Mouse (Mus musculus) layer of hippocampus, adult 8-10 months (tissue): Measurements from ENCODE around the gene Kcnj6. TPM values are rescaled to one million over a fixed set of nuclear protein-coding genes. Genes with fewer than 3 reads are reported as not detected.
"Not testable (repeated sequence)": the region's sequence is repeated elsewhere in the genome, so short reads cannot be mapped to it uniquely, and the experiment has no call there.

Experiments used
- DNase-seq, 2 experiments: peaks; one replicate each; pipeline ENCODE4 v3.0.0; 2022; ENCODE audit warnings: low spot score in 2 of 2
- total RNA-seq, 4 experiments: library from RNA; stranded (reverse); gene quantifications; 2 replicates each; pipeline ENCODE4 v1.2.4; 2022

The Kcnj6 gene
- total RNA-seq, 4 experiments from 2014 or later, result 96.6 to 128 (median 116) TPM

DNA sequence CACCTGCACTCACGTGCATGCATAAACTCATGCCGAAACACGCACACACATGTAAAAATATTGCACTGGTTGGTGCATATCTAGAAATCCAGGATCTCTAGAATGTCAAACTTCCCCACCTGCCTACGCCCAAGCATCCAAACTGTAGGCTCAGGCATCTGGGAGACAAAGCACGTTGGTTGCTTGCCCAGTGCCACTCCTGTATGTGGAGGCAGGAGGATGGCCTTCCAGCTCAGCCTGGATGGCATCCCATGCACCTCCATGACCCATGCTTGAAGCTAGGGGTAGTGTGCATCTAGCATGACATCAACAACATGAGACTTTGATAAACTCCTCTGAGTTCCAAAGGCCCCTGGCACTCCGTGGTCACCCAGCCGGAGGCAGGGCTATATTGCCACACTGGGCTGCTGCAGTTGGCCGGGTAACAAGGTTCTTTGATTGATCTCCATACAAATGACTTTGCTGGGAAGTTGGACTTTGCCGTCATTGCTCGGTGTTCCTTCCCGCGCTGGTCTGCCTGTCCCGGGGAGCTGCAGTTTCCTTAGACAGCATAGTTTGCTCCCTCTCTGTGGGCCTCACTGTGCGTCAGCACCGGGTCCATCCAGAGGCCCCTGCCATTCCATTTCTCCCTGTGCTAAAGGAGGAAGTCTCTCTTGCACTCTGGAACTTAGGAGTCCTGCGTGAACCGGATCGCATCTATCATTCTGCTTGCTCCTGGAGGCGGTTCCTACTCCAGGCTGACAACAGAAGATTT is 144.9 kb downstream of the Kcnj6 start:
- no peak for DNase-seq

- DNase-seq, result no peak
These were observed 147.1 kb downstream of the Kcnj6 start for GRCm38 (mm10) chr16:94850393-94850792.

DNA sequence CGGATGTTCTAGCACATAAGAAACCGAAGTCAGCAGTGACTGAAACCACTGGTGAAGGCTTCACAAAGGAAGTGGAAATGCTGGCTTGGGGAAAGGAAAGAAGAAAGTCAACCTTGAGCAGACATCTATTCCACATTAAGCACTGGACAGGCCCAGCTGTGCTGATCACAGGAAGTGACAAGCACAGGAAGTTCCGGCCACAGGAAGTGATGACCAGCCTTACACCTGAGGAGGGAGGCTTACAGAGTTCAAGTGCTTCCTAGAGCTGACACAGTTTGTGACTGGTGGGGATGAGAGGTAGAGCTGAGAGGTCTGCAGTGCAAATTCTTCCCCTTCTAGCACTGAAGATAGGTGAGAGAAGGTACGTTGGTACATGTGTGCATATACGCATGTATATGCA is 151.5 kb downstream of the Kcnj6 start:
- no peak for DNase-seq

DNA sequence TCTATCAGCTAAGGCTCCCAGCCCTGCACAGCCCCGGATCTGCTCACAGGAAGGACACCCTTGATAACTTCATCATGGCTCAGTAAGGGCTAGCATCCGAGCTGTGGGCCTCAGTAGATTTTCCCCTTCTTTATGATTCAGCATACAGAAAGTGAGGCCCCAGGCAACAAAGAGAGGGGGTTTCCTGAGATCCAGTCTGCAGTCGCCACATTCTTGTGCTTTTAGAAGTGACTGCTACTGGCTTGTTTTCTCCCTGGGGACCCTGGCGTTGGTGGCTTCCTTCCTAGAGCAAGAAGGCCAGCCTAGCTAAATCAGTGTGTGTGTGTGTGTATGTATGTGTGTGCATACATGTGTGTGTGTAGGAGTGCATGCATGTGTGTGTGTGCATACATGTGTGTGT is 152.7 kb downstream of the Kcnj6 start:
- DNase-seq, result no peak

GRCm38 (mm10) chr16:94839398-94839797 is 158.1 kb downstream of the Kcnj6 start:
- no peak for DNase-seq

DNA sequence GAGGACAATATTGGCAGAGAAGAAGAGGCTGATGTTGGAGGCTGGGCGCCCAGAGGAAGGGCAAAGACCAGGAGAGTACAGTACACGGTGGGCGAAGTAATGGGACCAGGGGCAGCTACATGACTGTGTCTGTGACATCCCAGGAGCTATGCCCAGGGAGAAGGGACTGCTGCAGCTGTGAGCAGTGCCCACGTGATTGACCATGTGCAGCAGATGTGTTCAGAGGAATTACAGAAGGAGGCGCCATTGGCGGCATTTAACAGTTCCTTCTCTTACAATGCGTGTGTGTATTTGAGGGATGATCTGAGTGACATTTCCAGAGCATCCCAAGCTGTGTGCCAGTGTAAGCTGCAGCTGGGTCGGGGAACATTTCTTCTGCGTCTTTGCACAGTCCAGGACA is 159.6 kb downstream of the Kcnj6 start:
- DNase-seq, result no peak

DNA sequence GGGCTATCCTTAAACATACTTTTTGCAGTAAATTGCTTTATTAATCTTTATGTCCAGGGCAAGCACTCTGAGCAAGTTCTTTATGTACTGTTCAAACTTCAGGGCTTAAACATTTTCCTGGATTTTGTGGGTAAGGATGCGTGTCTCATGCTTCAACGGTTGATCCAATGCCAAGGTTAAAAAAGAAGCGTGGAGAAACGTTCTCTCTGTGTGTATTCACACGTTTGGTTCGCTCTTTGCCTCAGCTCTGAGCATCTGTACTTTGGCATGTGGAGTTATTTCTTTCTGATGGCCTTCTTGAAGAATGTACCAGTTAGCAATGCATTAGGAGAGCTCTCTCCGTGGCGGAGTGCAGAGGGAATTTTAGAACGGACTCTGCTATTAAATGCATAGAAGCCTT is 163.0 kb downstream of the Kcnj6 start:
- DNase-seq, result no peak

GRCm38 (mm10) chr16:94828166-94828565 is 169.3 kb downstream of the Kcnj6 start:
- DNase-seq, result no peak

DNA sequence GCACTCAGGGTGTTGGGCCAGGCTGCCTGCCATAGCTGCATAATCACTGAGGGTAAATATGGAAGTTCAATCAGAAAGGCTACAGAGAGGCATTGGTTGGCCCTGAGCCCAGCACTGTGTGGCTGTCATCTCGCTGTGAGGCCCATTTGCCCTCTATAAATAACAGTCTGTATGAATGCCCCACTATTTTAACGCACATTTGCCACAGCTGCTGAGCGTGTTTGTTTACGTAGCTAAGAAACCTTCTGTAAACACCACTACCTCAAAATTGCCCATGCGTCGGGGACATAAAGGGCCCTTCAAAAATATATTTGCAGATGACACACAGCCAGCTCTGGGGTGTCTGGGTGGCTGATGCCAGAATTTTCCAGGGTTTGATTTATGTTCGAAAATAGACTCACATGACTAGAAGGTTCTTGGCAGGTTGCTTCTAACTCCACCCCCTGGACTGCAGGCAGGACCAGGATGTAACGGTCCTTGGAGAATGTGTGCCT is 170.4 kb downstream of the Kcnj6 start:
- DNase-seq, result peak; percentile 40 to 49

DNA sequence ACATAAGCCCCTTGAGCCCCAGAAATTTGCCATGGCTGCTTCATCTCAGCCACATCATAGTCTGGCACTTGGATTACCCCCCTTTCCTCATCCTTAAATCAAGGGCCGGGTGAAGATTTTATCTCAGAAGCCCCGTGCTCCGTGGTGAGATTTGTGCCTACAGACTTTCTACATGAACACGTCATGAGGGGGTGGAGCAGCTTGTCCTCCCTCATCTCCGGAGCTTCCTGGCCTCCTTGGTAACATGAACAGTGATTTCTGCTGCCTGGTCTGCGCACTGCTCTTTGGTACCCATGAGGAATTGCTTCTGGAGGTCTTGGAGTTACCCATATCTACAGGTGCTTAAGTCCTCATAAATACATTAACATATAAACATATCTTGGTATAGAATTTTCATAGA is 172.2 kb downstream of the Kcnj6 start:
- no peak for DNase-seq

- no peak for DNase-seq
These were observed 174.9 kb downstream of the Kcnj6 start for GRCm38 (mm10) chr16:94822611-94823010.

- peak; percentile 45 to 57 for DNase-seq
These were observed 175.9 kb downstream of the Kcnj6 start for GRCm38 (mm10) chr16:94821610-94822009.

DNA sequence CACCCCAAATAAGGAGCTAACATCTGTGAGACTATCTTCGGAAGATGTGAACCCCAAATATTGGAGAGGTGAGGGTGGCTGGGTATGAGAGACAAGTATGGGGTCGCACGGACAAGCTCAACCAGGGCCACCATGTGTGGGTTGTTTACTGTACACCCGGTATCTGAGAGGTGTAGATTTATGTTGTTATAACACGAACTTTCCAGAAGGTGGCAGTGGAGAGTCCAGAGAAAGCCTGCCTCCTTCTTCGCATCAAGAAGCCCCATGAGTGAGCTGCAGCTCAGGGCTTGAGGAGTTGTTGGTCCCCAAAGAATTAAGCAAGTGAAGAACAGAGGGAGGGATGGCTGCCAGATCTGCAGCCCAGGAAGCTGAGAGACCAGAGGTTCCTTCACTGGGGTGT is 181.1 kb downstream of the Kcnj6 start:
- peak; percentile 38 to 43 for DNase-seq

DNA sequence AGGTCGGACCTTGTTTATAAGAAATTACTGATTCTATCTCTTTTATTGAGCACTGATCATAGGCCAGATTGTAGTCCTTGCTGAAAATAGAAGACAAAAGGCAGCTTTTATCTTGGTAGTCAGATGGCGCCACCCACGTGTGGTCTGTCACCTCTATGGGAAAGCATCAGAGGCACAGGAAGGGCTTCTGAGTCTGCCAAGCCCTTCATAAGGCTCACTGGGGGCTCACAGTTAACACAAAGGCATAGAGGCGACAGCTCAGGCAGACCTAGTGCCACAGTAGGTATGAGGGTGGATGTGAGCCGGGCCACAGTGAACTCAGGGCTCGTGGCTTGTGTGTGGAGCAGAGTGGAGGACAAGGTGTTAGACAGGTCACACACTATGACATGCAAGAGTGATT is 181.6 kb downstream of the Kcnj6 start:
- peak; percentile 78 to 80 for DNase-seq

GRCm38 (mm10) chr16:94809286-94809685 is 188.2 kb downstream of the Kcnj6 start:
- DNase-seq, result not testable (repeated sequence)

GRCm38 (mm10) chr16:94798241-94798640 is 199.3 kb downstream of the Kcnj6 start:
- no peak for DNase-seq

DNA sequence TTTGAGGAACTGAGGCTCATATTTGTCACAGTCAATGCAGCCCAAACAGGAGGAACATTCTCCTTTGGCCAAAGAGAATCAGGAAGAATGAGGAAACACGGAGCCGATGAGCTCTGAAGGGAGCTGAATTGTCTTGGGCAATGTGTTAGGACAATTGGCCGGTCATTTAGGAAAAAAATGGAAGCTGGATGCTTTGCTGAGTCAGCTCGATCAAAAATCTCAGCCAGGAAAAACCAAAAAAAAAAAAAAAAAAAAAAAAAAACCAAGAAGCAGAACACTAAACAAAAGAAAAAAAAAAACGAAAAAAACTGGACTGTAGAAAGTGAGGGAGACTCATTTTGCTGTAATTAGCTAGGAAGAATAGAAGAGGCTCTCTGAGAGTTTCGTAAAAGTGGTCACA is 200.1 kb downstream of the Kcnj6 start:
- no peak for DNase-seq

GRCm38 (mm10) chr16:94793041-94793440 is 204.5 kb downstream of the Kcnj6 start:
- no peak for DNase-seq

DNA sequence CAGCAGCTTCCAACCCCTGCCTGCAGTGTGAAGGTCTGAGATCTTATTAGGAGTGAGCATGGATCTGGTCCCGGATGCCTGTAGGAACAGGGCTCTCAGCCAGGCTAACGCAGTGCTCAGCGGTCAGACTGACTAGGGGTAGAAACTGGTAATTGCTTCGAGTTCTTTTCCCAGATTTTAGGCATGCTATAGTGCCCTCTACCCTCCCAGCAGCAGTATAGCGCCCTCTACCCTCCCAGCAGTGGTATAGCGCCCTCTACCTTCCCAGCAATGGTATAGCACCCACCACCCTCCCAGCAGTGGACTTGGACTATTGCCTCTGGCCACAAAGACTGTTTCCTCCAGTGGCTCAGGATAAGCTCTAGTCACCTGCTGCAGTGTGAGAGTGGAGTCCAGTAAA is 207.5 kb downstream of the Kcnj6 start:
- DNase-seq, result no peak

DNA sequence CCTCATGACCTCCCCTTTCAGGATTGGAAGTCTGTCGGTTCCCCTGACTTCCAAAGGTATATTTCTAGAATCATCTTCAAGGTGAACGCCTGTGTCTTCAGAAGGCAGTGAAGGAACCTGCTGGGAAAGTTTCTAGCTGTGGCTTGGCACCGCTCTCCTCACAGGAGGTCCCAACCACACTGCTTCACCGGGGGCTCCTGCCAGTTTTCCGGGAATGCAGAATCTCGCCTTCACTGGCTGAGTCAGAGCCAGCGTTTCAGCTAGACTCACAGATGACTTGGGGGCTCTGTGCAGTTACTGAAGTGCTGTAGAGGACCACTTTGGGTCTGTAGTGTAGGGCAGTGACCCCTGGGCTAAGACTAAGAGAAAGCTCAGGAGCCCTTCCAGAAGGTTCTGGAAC is 208.8 kb downstream of the Kcnj6 start:
- DNase-seq, result no peak

- DNase-seq, result peak; percentile 58 to 75
These were observed 209.3 kb downstream of the Kcnj6 start for GRCm38 (mm10) chr16:94788165-94788564.

DNA sequence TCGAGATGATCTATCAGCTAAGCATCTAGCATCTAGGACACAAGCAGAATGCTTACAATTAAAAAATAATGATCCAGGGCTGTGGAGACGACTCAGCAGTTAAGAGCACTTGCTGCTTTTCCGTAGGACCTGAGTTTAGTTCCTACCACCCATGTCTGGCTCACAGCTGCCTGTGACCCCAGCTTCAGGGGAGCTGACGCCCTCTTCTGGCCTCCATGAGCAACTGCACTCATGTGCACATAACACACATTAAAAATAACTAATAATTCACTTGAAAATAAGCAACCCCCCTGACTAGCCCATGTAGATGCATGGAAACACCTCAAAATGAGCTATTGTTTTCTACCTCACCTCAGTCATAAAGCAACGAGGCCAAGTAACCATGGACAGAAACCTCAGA is 211.6 kb downstream of the Kcnj6 start:
- no peak for DNase-seq

DNA sequence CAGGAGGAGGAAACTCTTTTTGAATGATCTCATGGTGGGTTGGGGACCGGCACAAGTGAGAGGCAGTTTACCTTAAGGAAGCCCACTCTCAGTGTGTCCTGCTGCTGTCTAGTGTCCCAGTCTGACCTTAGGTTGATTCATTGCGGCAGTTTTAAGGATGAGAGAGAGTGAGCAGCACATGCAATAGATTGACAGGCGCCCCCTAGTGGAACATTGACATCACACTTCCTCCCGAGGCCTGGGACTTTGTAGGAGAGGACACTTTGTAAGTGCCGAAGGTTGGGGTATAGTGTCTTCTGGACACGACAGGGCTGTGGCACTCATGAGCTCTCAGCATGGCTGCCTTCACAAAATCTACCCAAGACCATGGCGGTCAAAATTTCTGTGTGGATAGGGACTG is 213.8 kb downstream of the Kcnj6 start:
- DNase-seq, result no peak
